Mouse (Mus musculus) limb, embryonic 11.5 days (tissue): ENCODE results near the gene Dlx2. TPM values are rescaled to one million over a fixed set of nuclear protein-coding genes. Genes with fewer than 3 reads are reported as not detected.

Experiments
- ATAC-seq: fragments of 200-750 bp; cut with Nextera tagmentation; 2 replicates; pipeline ENCODE4 v1.8.0; 2017; ENCODE audit warnings: low read depth; ENCODE audit not compliant: insufficient number of reproducible peaks, low FRiP score, low TSS enrichment
- DNase-seq: peaks from one replicate; pipeline ENCODE4 v3.0.0-alpha.2; 2015; ENCODE audit warnings: low spot score
- H3K27ac ChIP-seq: fragments of 300-500 bp; sonication (generic); replicated peaks from 2 replicates; pipeline ENCODE4 v1.5.1; 2014; ENCODE audit warnings: low read depth, mild to moderate bottlenecking, low read length
- H3K27me3 ChIP-seq: fragments of 300-500 bp; sonication (generic); 2 replicates; pipeline ENCODE4 v1.6.1; 2014; ENCODE audit warnings: mild to moderate bottlenecking, low read length, mixed read lengths; ENCODE audit not compliant: control insufficient read depth, insufficient read depth
- H3K36me3 ChIP-seq: fragments of 300-500 bp; sonication (generic); 2 replicates; pipeline ENCODE4 v1.6.1; 2014; ENCODE audit warnings: mild to moderate bottlenecking, low read length, moderate library complexity, mixed read lengths; ENCODE audit not compliant: control insufficient read depth, insufficient read depth
- H3K4me1 ChIP-seq: fragments of 300-500 bp; sonication (generic); 2 replicates; pipeline ENCODE4 v1.6.1; 2014; ENCODE audit warnings: low read length, mixed read lengths; ENCODE audit not compliant: control insufficient read depth, insufficient read depth
- H3K4me2 ChIP-seq: fragments of 300-500 bp; sonication (generic); 2 replicates; pipeline ENCODE4 v1.6.1; 2014; ENCODE audit warnings: low read depth, mild to moderate bottlenecking, moderate library complexity; ENCODE audit not compliant: severe bottlenecking
- H3K4me3 ChIP-seq: fragments of 300-500 bp; sonication (generic); 2 replicates; pipeline ENCODE4 v1.5.1; 2014; ENCODE audit warnings: low read depth, low read length
- H3K9ac ChIP-seq: fragments of 300-500 bp; sonication (generic); 2 replicates; pipeline ENCODE4 v1.6.1; 2014; ENCODE audit warnings: mild to moderate bottlenecking, low read length
- H3K9me3 ChIP-seq: fragments of 300-500 bp; sonication (generic); 2 replicates; pipeline ENCODE4 v1.6.1; 2016; ENCODE audit warnings: low read length; ENCODE audit not compliant: control insufficient read depth
- WGBS: fragments of 180-500 bp; shearing (Covaris S2); extraction: QIAGEN DNeasy Blood & Tissue Kit; methylation state at CpG from one replicate; pipeline ENCODE4 v1.1.7; 2014; 5-methylcytosine and 5-hydroxymethylcytosine counted together
- polyA plus RNA-seq: library from polyadenylated mRNA; unstranded; fragments of >200 nt; fragmentation: Nextera tagmentation; extraction: Ambion mirVana; gene quantifications from 2 replicates; pipeline ENCODE4 v1.2.1, GENCODE M21; 2014

The Dlx2 gene
- polyA plus RNA-seq, 1 experiment from 2014 or later, result 5.6 TPM

GRCm38 (mm10) chr2:71511209-71511608 lies 35.3 kb downstream of the Dlx2 start:
- H3K9ac ChIP-seq, result no peak overlapping the region
- H3K9me3 ChIP-seq, result no peaks in the 10 kb centered on the region
- ATAC-seq (no peak), DNase-seq (no peak)
- H3K4me1 ChIP-seq, result peaks cover 6% of the 10 kb centered on the region
- 79% methylated on average over 7 of the region's 7 CpGs for WGBS
- H3K27ac ChIP-seq, result no peak overlapping the region
- no peak overlapping the region for H3K4me2 ChIP-seq
- no peak overlapping the region for H3K4me3 ChIP-seq
- no peaks in the 10 kb centered on the region for H3K27me3 ChIP-seq
- H3K36me3 ChIP-seq, result no peaks in the 10 kb centered on the region

- ATAC-seq, result no peak
- DNase-seq, result no peak
- Histone ChIP-seq H3K4me1 (peaks cover 2% of the 10 kb centered on the region; the same call in 1 of the 2 replicates), H3K27ac (no peak overlapping the region), H3K4me2 (no peak overlapping the region), H3K36me3 (no peaks in the 10 kb centered on the region), H3K4me3 (no peak overlapping the region), H3K9me3 (no peaks in the 10 kb centered on the region), H3K27me3 (no peaks in the 10 kb centered on the region), H3K9ac (no peak overlapping the region)
- WGBS, result 64% methylated on average over 9 of the region's 9 CpGs
Measured at GRCm38 (mm10) chr2:71504852-71505251, 41.7 kb downstream of the Dlx2 start.

- WGBS, result 63% methylated on average over 16 of the region's 16 CpGs
- ATAC-seq, result no peak
- Histone ChIP-seq H3K36me3 (no peaks in the 10 kb centered on the region), H3K9ac (peak overlapping the region; percentile 17; the same call in 1 of the 2 replicates), H3K27me3 (no peaks in the 10 kb centered on the region), H3K27ac (no peak overlapping the region; the same call in 1 of the 2 replicates), H3K4me1 (peaks cover 13% of the 10 kb centered on the region; the same call in 1 of the 2 replicates), H3K4me2 (no peak overlapping the region), H3K9me3 (no peaks in the 10 kb centered on the region), H3K4me3 (no peak overlapping the region)
- DNase-seq, result no peak
Measured at GRCm38 (mm10) chr2:71499276-71500230, 47.0 kb downstream of the Dlx2 start.

GRCm38 (mm10) chr2:71497175-71497574 lies 49.4 kb downstream of the Dlx2 start:
- no peak for ATAC-seq
- Histone ChIP-seq H3K4me3 (no peak overlapping the region), H3K27ac (no peak overlapping the region), H3K4me1 (peaks cover 13% of the 10 kb centered on the region; the same call in 1 of the 2 replicates), H3K9ac (no peak overlapping the region), H3K36me3 (no peaks in the 10 kb centered on the region), H3K27me3 (no peaks in the 10 kb centered on the region), H3K9me3 (no peaks in the 10 kb centered on the region), H3K4me2 (no peak overlapping the region)
- WGBS, result 17% methylated on average over 5 of the region's 5 CpGs
- no peak for DNase-seq

- Histone ChIP-seq H3K27me3 (no peaks in the 10 kb centered on the region), H3K9ac (no peak overlapping the region), H3K4me1 (peaks cover 12% of the 10 kb centered on the region; the same call in 1 of the 2 replicates), H3K9me3 (no peaks in the 10 kb centered on the region), H3K36me3 (no peaks in the 10 kb centered on the region), H3K27ac (no peak overlapping the region), H3K4me3 (no peak overlapping the region), H3K4me2 (no peak overlapping the region)
- WGBS, result 40% methylated on average over 4 of the region's 4 CpGs
- ATAC-seq (no peak), DNase-seq (no peak)
Measured at GRCm38 (mm10) chr2:71494971-71495370, 51.6 kb downstream of the Dlx2 start.

- Histone ChIP-seq H3K27ac (no peak overlapping the region), H3K27me3 (no peaks in the 10 kb centered on the region), H3K36me3 (no peaks in the 10 kb centered on the region), H3K4me1 (peaks cover 7% of the 10 kb centered on the region; the same call in 1 of the 2 replicates), H3K9ac (no peak overlapping the region), H3K4me3 (no peak overlapping the region), H3K9me3 (no peaks in the 10 kb centered on the region), H3K4me2 (no peak overlapping the region)
- WGBS, result 77% methylated on average over 10 of the region's 10 CpGs
- no peak for DNase-seq
- ATAC-seq, result no peak
Measured at GRCm38 (mm10) chr2:71494503-71494902, 52.1 kb downstream of the Dlx2 start.

Other genes starting within 250 kb of the Dlx2 start
- gene Slc25a12, start 179.0 kb downstream of the Dlx2 start, polyA plus RNA-seq, result 28.0 and 32.2 TPM in 2 replicates
- 168 and 180 TPM in 2 replicates for gene Hat1, start 157.8 kb downstream of the Dlx2 start, polyA plus RNA-seq
- 32.6 and 34.3 TPM in 2 replicates for gene Metap1d, start 93.5 kb downstream of the Dlx2 start, polyA plus RNA-seq
- gene Dlx1, start 18.6 kb downstream of the Dlx2 start, polyA plus RNA-seq, result 5.8 and 6.3 TPM in 2 replicates
- 28.0 and 31.2 TPM in 2 replicates for gene Itga6, start 198.9 kb upstream of the Dlx2 start, polyA plus RNA-seq